Mouse (Mus musculus) heart, postnatal 0 days (tissue): ENCODE results near the gene Ap4e1. TPM values are rescaled to one million over a fixed set of nuclear protein-coding genes. Genes with fewer than 3 reads are reported as not detected.
"Not testable (repeated sequence)": the region's sequence is repeated elsewhere in the genome, so short reads cannot be mapped to it uniquely, and the experiment has no call there.

Source experiments
- ATAC-seq: fragments of 200-750 bp; cut with Nextera tagmentation; 2 replicates; pipeline ENCODE4 v1.8.0; 2017; ENCODE audit warnings: low read depth, moderate number of reproducible peaks, moderate library complexity; ENCODE audit not compliant: insufficient read depth
- DNase-seq: peaks from one replicate; pipeline ENCODE4 v3.0.0-alpha.2; 2016; ENCODE audit warnings: low spot score
- H3K27ac ChIP-seq: fragments of 300-500 bp; sonication (generic); 2 replicates; pipeline ENCODE4 v1.5.1; 2014; ENCODE audit warnings: low read depth, mild to moderate bottlenecking
- H3K27me3 ChIP-seq: fragments of 300-500 bp; sonication (generic); 2 replicates; pipeline ENCODE4 v1.6.1; 2014; ENCODE audit warnings: low read length, mixed read lengths; ENCODE audit not compliant: control insufficient read depth, insufficient read depth
- H3K36me3 ChIP-seq: fragments of 300-500 bp; sonication (generic); replicated peaks from 2 replicates; pipeline ENCODE4 v1.6.1; 2014; ENCODE audit warnings: low read length, mixed read lengths; ENCODE audit not compliant: control insufficient read depth, insufficient read depth
- H3K4me1 ChIP-seq: fragments of 300-500 bp; sonication (generic); 2 replicates; pipeline ENCODE4 v1.6.1; 2014; ENCODE audit warnings: antibody characterized with exemption; ENCODE audit not compliant: control insufficient read depth, insufficient read depth
- H3K4me2 ChIP-seq: fragments of 300-500 bp; sonication (generic); 2 replicates; pipeline ENCODE4 v1.6.1; 2014; ENCODE audit warnings: low read depth, mild to moderate bottlenecking, low read length, moderate library complexity
- H3K4me3 ChIP-seq: fragments of 300-500 bp; sonication (generic); 2 replicates; pipeline ENCODE4 v1.5.1; 2014; ENCODE audit warnings: low read depth, low read length
- H3K9ac ChIP-seq: fragments of 300-500 bp; sonication (generic); replicated peaks from 2 replicates; pipeline ENCODE4 v1.6.1; 2014; ENCODE audit warnings: low read depth, low read length, mixed read lengths
- H3K9me3 ChIP-seq: fragments of 300-500 bp; sonication (generic); replicated peaks from 2 replicates; pipeline ENCODE4 v1.6.1; 2016; ENCODE audit warnings: low read length; ENCODE audit not compliant: control insufficient read depth
- CTCF ChIP-seq: IDR thresholded peaks from 2 replicates; pipeline ENCODE4 v1.5.1; 2016; ENCODE audit warnings: antibody characterized with exemption, control low read depth, low read depth
- EP300 ChIP-seq: IDR thresholded peaks from 2 replicates; pipeline ENCODE4 v1.6.1; 2016; ENCODE audit warnings: antibody characterized with exemption, low read depth
- WGBS: fragments of 180-500 bp; shearing (Covaris S2); extraction: QIAGEN DNeasy Blood & Tissue Kit; methylation state at CpG from one replicate; pipeline ENCODE4 v1.1.7; 2014; 5-methylcytosine and 5-hydroxymethylcytosine counted together
- polyA plus RNA-seq: library from polyadenylated mRNA; unstranded; fragments of >200 nt; fragmentation: Nextera tagmentation; extraction: Ambion mirVana; gene quantifications from 2 replicates; pipeline ENCODE4 v1.2.1, GENCODE M21; 2015
- total RNA-seq: library from RNA; depleted of rRNA; stranded (reverse); fragments of >200 nt; gene quantifications from 2 replicates; pipeline ENCODE4 v1.2.3, GENCODE M21; 2014; ENCODE audit warnings: low replicate concordance

Ap4e1 gene
- total and polyA plus RNA-seq, 2 experiments from 2014 or later, result 4.0 to 8.3 TPM

DNA sequence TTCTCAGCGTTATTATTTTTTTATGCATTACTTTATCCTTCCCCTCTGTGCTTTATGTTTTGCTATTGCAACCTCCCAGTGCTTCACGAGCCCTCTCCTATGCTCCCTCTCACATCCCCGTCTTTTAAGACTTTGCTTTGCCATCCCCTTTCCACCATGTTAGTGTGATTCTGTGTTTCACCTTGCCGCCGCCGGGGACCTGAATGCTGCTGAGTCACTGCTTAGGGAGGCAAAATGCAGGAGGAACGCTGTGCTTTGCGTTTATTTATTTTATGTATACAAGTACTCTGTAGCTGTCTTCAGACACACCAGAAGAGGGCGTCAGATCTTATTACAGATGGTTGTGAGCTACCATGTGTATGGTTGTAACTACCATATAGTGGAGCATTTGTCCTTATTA is 69.1 kb downstream of the Ap4e1 start:
- H3K9me3 ChIP-seq, result no peaks in the 10 kb centered on the region
- no peaks in the 10 kb centered on the region for H3K27me3 ChIP-seq
- no peak overlapping the region for H3K4me3 ChIP-seq
- no peak overlapping the region for H3K27ac ChIP-seq
- H3K36me3 ChIP-seq, result no peaks in the 10 kb centered on the region; the same call in 1 of the 2 replicates
- no peak for ATAC-seq
- WGBS, result 70% methylated on average over 9 of the region's 9 CpGs
- no peaks in the 10 kb centered on the region for H3K4me1 ChIP-seq
- DNase-seq, result no peak
- no peak overlapping the region for H3K9ac ChIP-seq
- no peak overlapping the region for H3K4me2 ChIP-seq
- TF ChIP-seq EP300 (no peak), CTCF (no peak)

DNA sequence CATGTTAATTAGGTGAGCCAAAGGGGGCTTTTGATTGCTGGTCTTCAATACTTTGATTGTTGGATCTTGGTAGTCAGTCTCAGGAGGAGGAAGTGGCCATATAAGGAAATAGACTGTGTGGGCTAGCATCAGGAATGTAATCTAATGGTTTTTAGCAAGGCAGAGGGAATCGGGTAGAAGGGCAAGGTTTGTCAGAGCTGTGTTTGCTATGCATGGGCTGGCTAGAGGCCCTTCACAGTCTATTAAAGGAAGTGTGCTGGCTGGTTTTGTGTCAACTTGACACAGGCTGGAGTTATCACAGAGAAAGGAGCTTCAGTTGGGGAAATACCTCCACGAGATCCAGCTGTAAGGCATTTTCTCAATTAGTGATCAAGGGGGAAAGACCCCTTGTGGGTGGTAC is 70.5 kb downstream of the Ap4e1 start:
- H3K27me3 ChIP-seq, H3K9me3 ChIP-seq, H3K9ac ChIP-seq, H3K36me3 ChIP-seq, DNase-seq, H3K4me3 ChIP-seq, ATAC-seq, H3K4me1 ChIP-seq, H3K27ac ChIP-seq, H3K4me2 ChIP-seq: not testable (repeated sequence)
- 50% methylated on average over 2 of the region's 2 CpGs for WGBS

DNA sequence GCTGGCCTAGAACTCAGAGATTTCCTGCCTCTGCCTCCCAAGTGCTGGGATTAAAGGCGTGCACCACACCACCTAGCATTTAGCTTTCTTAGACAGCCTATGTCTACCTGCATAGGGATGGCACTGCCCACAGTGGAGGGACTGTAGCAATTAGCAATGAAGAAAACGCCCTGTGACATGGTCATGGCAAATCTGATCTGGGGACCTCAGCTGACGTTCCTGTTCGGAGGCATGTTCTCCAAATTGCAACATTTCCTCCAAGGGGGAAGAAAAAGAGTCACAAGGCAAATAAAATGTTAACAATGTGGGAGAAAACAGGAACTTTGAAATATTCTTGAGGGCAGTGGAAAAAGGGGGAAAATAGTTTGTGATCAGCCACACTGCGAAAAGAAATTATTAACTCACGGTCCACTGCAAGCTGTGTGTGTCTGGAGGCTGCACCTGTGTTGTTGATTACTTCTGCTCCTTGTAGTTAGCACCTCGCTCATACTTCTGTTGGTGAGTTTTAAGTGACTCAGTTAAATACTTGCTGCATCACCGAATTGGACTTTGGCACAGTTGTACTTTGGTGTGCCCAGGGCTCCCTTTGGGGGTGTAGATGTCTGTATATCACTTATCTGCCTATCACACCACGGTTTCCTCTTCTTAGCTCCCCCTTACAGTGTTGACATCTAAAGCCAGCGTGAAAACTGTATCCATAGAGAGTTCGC is 71.5 kb downstream of the Ap4e1 start:
- no peaks in the 10 kb centered on the region for H3K4me1 ChIP-seq
- no peaks in the 10 kb centered on the region for H3K9me3 ChIP-seq
- WGBS, result 87% methylated on average over 11 of the region's 11 CpGs
- ATAC-seq (no peak), DNase-seq (no peak)
- no peaks in the 10 kb centered on the region for H3K27me3 ChIP-seq
- no peaks in the 10 kb centered on the region; the same call in 1 of the 2 replicates for H3K36me3 ChIP-seq
- no peak overlapping the region for H3K9ac ChIP-seq
- H3K4me3 ChIP-seq, result no peak overlapping the region
- H3K27ac ChIP-seq, result no peak overlapping the region
- H3K4me2 ChIP-seq, result no peak overlapping the region
- TF ChIP-seq CTCF (no peak), EP300 (no peak)

DNA sequence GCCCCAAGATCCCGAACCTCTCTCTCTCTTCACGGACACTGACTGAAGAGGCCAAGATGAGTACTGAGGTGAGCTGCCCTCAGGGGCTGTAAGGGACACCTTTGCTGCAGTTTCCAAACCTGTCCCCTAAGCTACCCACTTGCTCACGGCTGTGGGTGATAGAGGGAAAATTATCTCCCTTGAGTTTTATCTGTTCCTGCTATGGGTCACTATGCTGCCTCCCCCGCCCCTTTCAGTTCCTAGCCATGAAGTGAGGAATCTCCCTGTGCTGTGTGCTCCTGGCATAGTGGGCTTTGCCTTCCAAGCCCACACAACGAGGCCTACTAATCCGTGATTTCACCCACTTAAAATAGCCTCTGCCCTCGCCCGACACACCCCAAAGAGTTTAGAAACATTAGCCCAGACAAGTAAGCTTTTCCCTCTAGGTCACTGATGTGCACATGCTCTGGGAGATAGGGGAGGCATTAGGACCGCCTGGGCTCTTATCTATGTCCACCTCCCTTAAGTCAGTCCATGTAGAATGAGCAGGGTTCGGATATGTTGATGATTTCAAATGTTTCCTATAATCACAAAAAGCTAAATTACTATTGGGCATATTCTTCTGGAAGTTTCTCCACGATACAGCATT is 72.2 kb downstream of the Ap4e1 start:
- Histone ChIP-seq H3K27ac (no peak overlapping the region), H3K27me3 (no peaks in the 10 kb centered on the region), H3K36me3 (peaks cover 2% of the 10 kb centered on the region; the same call in 1 of the 2 replicates), H3K4me2 (no peak overlapping the region), H3K9ac (no peak overlapping the region), H3K4me3 (no peak overlapping the region), H3K4me1 (no peaks in the 10 kb centered on the region), H3K9me3 (no peaks in the 10 kb centered on the region)
- ATAC-seq (no peak), DNase-seq (no peak)
- no peak for TF ChIP-seq CTCF
- no peak for TF ChIP-seq EP300
- WGBS, result 68% methylated on average over 11 of the region's 11 CpGs

DNA sequence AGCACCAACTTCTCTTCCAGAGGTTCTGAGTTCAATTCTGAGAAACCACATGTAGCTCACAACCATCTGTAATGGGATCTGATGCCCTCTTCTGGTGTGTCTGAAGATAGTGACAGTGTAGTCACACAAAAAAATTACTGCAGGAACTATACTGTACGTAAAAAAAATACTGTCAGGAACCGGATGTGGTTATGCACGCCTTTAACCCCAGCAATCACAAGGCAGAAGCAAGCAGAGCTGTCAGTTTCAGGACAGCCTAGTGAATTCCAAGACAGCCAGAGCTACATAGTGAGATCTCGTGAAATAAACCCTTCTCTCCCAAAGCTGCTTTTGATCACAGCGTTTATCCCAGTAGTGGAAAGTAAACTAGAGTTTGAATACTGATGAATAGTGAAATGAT is 77.7 kb downstream of the Ap4e1 start:
- Histone ChIP-seq H3K9me3 (no peaks in the 10 kb centered on the region), H3K4me2 (no peak overlapping the region), H3K36me3 (peaks cover 7% of the 10 kb centered on the region; the same call in 1 of the 2 replicates), H3K27ac (no peak overlapping the region), H3K27me3 (no peaks in the 10 kb centered on the region), H3K9ac (no peak overlapping the region), H3K4me1 (no peaks in the 10 kb centered on the region), H3K4me3 (no peak overlapping the region)
- ATAC-seq, result no peak
- no peak for DNase-seq
- TF ChIP-seq EP300 (no peak), CTCF (no peak)
- WGBS, result 76% methylated on average over 5 of the region's 5 CpGs

DNA sequence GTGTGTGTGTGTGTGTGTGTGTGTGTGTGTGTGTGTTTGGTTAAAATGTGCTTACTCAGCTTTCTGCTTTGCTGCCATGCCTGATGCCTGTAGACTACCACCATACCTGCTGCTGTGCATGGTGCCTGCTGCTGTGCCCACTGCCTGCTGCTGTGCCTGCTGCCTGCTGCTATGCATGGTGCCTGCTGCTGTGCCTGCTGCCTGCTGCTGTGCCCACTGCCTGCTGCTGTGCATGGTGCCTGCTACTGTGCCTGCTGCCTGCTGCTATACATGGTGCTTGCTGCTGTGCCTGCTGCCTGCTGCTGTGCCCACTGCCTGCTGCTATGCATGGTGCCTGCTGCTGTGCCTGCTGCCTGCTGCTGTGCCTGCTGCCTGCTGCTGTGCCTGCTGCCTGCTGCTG is 81.6 kb downstream of the Ap4e1 start:
- not testable (repeated sequence) for ATAC-seq, H3K27me3 ChIP-seq, H3K9me3 ChIP-seq, H3K9ac ChIP-seq, DNase-seq, H3K27ac ChIP-seq, H3K4me2 ChIP-seq, H3K4me1 ChIP-seq, H3K4me3 ChIP-seq
- peaks cover 11% of the 10 kb centered on the region; the same call in 1 of the 2 replicates for H3K36me3 ChIP-seq
